Mouse (Mus musculus): ENCODE data around the gene Ank3. TPM values are rescaled to one million over a fixed set of nuclear protein-coding genes. Genes with fewer than 3 reads are reported as not detected.

The Ank3 gene
- total and polyA plus RNA-seq, 2 experiments from 2014 or later = 23.4 to 64.7 TPM

GRCm38 (mm10) chr10:69662338-69662737 is 263.8 kb downstream of the Ank3 start:
- H3K36me3 ChIP-seq (replicated peaks; ENCODE audit: control insufficient read depth, insufficient read depth, low read length) = no peaks in the 10 kb centered on the region
- no peak overlapping the region for H3K4me2 ChIP-seq (ENCODE audit: low read depth, low read length)
- WGBS = 10% methylated on average over 7 of the region's 7 CpGs
- DNase-seq (ENCODE audit: low spot score) = peak; percentile 72
- H3K4me1 ChIP-seq (ENCODE audit: control insufficient read depth, insufficient read depth) = no peaks in the 10 kb centered on the region
- no peaks in the 10 kb centered on the region for H3K27me3 ChIP-seq (ENCODE audit: control insufficient read depth, insufficient read depth, low read length)
- TF ChIP-seq CTCF (IDR thresholded peaks at IDR 0.05; ENCODE audit: low read depth) = peak; percentile 96
- TF ChIP-seq EP300 (IDR thresholded peaks at IDR 0.05; ENCODE audit: low read depth) = no peak
- no peak overlapping the region for H3K27ac ChIP-seq (ENCODE audit: low read depth)
- no peak overlapping the region for H3K4me3 ChIP-seq (ENCODE audit: low read depth, low read length)
- H3K9ac ChIP-seq (replicated peaks; ENCODE audit: low read depth, low read length) = no peak overlapping the region
- H3K9me3 ChIP-seq (replicated peaks; ENCODE audit: control insufficient read depth, low read length) = no peaks in the 10 kb centered on the region
- peak; percentile 55; the same call in 1 of the 2 replicates for ATAC-seq (ENCODE audit: insufficient read depth, low read depth)

DNA sequence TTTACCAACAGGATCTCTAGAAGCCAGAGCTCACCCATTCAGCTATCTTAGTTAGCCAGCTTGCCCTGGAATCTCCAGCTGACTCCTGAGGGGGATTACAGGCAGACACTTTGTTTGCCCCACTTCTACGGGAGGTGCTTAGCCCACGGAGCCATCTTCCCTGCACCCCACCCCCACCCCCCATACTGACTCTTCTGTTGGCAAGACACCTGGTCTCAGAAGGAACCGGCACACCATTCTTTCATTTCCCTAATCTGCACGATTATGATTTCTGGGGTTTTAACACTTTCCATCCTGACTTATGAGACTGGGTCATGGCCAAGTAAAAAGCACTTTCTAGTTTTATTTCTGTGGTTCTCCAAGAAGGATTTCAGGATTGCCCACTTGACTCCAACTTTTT is 268.9 kb downstream of the Ank3 start:
- TF ChIP-seq EP300 (IDR thresholded peaks at IDR 0.05; ENCODE audit: low read depth) (no peak), CTCF (IDR thresholded peaks at IDR 0.05; ENCODE audit: low read depth) (no peak)
- H3K4me2 ChIP-seq (ENCODE audit: low read depth, low read length) = no peak overlapping the region
- H3K9me3 ChIP-seq (replicated peaks; ENCODE audit: control insufficient read depth, low read length) = no peaks in the 10 kb centered on the region
- 79% methylated on average over 4 of the region's 4 CpGs for WGBS
- H3K27ac ChIP-seq (ENCODE audit: low read depth) = no peak overlapping the region
- no peaks in the 10 kb centered on the region for H3K36me3 ChIP-seq (replicated peaks; ENCODE audit: control insufficient read depth, insufficient read depth, low read length)
- no peaks in the 10 kb centered on the region; the same call in 1 of the 2 replicates for H3K4me1 ChIP-seq (ENCODE audit: control insufficient read depth, insufficient read depth)
- ATAC-seq (ENCODE audit: insufficient read depth, low read depth) = no peak
- H3K4me3 ChIP-seq (ENCODE audit: low read depth, low read length) = no peak overlapping the region
- DNase-seq (ENCODE audit: low spot score) = no peak
- no peaks in the 10 kb centered on the region for H3K27me3 ChIP-seq (ENCODE audit: control insufficient read depth, insufficient read depth, low read length)
- H3K9ac ChIP-seq (replicated peaks; ENCODE audit: low read depth, low read length) = no peak overlapping the region

GRCm38 (mm10) chr10:69670496-69670895 is 271.9 kb downstream of the Ank3 start:
- no peak overlapping the region for H3K9ac ChIP-seq (replicated peaks; ENCODE audit: low read depth, low read length)
- H3K4me3 ChIP-seq (ENCODE audit: low read depth, low read length) = no peak overlapping the region
- H3K4me2 ChIP-seq (ENCODE audit: low read depth, low read length) = no peak overlapping the region
- no peaks in the 10 kb centered on the region for H3K27me3 ChIP-seq (ENCODE audit: control insufficient read depth, insufficient read depth, low read length)
- no peak overlapping the region for H3K27ac ChIP-seq (ENCODE audit: low read depth)
- WGBS = 21% methylated on average over 1 of the region's 1 CpGs
- ATAC-seq (ENCODE audit: insufficient read depth, low read depth) (no peak), DNase-seq (ENCODE audit: low spot score) (no peak)
- TF ChIP-seq CTCF (IDR thresholded peaks at IDR 0.05; ENCODE audit: low read depth) (no peak), EP300 (IDR thresholded peaks at IDR 0.05; ENCODE audit: low read depth) (no peak)
- no peaks in the 10 kb centered on the region for H3K36me3 ChIP-seq (replicated peaks; ENCODE audit: control insufficient read depth, insufficient read depth, low read length)
- H3K4me1 ChIP-seq (ENCODE audit: control insufficient read depth, insufficient read depth) = no peaks in the 10 kb centered on the region; the same call in 1 of the 2 replicates
- H3K9me3 ChIP-seq (replicated peaks; ENCODE audit: control insufficient read depth, low read length) = no peaks in the 10 kb centered on the region

DNA sequence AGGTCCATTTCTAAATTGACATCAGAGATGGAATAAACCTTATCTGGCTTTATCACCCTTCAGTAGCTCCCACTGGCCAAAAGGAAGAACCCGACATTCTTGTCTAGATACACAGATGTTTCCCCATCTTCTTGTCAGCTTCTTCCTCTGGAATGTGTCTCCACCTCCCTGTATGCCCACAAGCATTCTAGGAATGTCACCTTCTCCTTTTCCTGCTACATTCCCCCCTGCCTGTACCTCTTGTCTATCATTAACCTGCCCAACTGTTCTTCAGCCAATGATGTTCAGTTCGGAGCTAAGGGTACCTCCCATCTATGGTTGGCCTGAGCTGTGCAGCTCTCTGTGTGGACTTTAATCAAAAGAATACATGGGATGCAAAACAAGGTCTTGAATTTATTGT is 272.4 kb downstream of the Ank3 start:
- WGBS = 39% methylated on average over 2 of the region's 2 CpGs
- Histone ChIP-seq H3K4me1 (ENCODE audit: control insufficient read depth, insufficient read depth) (no peaks in the 10 kb centered on the region; the same call in 1 of the 2 replicates), H3K9me3 (replicated peaks; ENCODE audit: control insufficient read depth, low read length) (no peaks in the 10 kb centered on the region), H3K27me3 (ENCODE audit: control insufficient read depth, insufficient read depth, low read length) (no peaks in the 10 kb centered on the region), H3K27ac (ENCODE audit: low read depth) (no peak overlapping the region), H3K4me3 (ENCODE audit: low read depth, low read length) (no peak overlapping the region), H3K36me3 (replicated peaks; ENCODE audit: control insufficient read depth, insufficient read depth, low read length) (no peaks in the 10 kb centered on the region), H3K9ac (replicated peaks; ENCODE audit: low read depth, low read length) (no peak overlapping the region), H3K4me2 (ENCODE audit: low read depth, low read length) (no peak overlapping the region)
- no peak for TF ChIP-seq CTCF (IDR thresholded peaks at IDR 0.05; ENCODE audit: low read depth)
- no peak for TF ChIP-seq EP300 (IDR thresholded peaks at IDR 0.05; ENCODE audit: low read depth)
- DNase-seq (ENCODE audit: low spot score) (no peak), ATAC-seq (ENCODE audit: insufficient read depth, low read depth) (no peak)

- H3K4me1 ChIP-seq (ENCODE audit: control insufficient read depth, insufficient read depth) = no peaks in the 10 kb centered on the region; the same call in 1 of the 2 replicates
- TF ChIP-seq CTCF (IDR thresholded peaks at IDR 0.05; ENCODE audit: low read depth) = no peak
- TF ChIP-seq EP300 (IDR thresholded peaks at IDR 0.05; ENCODE audit: low read depth) = no peak
- no peak for DNase-seq (ENCODE audit: low spot score)
- no peak overlapping the region for H3K4me2 ChIP-seq (ENCODE audit: low read depth, low read length)
- WGBS = 86% methylated on average over 3 of the region's 3 CpGs
- H3K36me3 ChIP-seq (replicated peaks; ENCODE audit: control insufficient read depth, insufficient read depth, low read length) = no peaks in the 10 kb centered on the region
- H3K9me3 ChIP-seq (replicated peaks; ENCODE audit: control insufficient read depth, low read length) = no peaks in the 10 kb centered on the region
- H3K27me3 ChIP-seq (ENCODE audit: control insufficient read depth, insufficient read depth, low read length) = no peaks in the 10 kb centered on the region
- H3K27ac ChIP-seq (ENCODE audit: low read depth) = no peak overlapping the region
- ATAC-seq (ENCODE audit: insufficient read depth, low read depth) = no peak
- H3K9ac ChIP-seq (replicated peaks; ENCODE audit: low read depth, low read length) = no peak overlapping the region
- H3K4me3 ChIP-seq (ENCODE audit: low read depth, low read length) = no peak overlapping the region
Measured at GRCm38 (mm10) chr10:69671505-69671904, 272.9 kb downstream of the Ank3 start.

DNA sequence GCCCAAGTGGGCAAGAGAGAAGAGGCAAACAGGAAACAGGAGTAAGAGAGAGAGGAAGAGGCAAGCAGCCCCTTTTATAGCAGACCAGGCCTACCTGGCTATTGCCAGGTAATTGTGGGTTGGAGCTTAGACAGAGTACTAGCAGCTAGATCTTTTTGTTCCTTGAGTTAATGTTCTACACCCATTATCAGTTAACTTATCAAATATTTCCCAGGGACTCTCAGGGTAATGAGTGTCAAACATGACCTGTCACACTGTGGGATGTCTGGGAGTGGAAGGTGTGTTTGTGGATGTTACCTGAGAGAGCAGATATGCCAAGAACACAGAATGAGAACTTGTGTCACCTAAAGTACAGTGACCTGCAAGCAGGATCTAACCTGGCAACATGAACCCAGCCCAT is 274.0 kb downstream of the Ank3 start:
- Histone ChIP-seq H3K36me3 (replicated peaks; ENCODE audit: control insufficient read depth, insufficient read depth, low read length) (no peaks in the 10 kb centered on the region), H3K9ac (replicated peaks; ENCODE audit: low read depth, low read length) (no peak overlapping the region), H3K4me1 (ENCODE audit: control insufficient read depth, insufficient read depth) (no peaks in the 10 kb centered on the region; the same call in 1 of the 2 replicates), H3K9me3 (replicated peaks; ENCODE audit: control insufficient read depth, low read length) (no peaks in the 10 kb centered on the region), H3K27me3 (ENCODE audit: control insufficient read depth, insufficient read depth, low read length) (no peaks in the 10 kb centered on the region), H3K4me2 (ENCODE audit: low read depth, low read length) (no peak overlapping the region), H3K27ac (ENCODE audit: low read depth) (no peak overlapping the region), H3K4me3 (ENCODE audit: low read depth, low read length) (no peak overlapping the region)
- DNase-seq (ENCODE audit: low spot score) (no peak), ATAC-seq (ENCODE audit: insufficient read depth, low read depth) (no peak)
- TF ChIP-seq EP300 (IDR thresholded peaks at IDR 0.05; ENCODE audit: low read depth) = no peak
- no peak for TF ChIP-seq CTCF (IDR thresholded peaks at IDR 0.05; ENCODE audit: low read depth)
